Mouse (Mus musculus) lung, embryonic 15.5 days (tissue): Measurements from ENCODE around the gene Kbtbd4. TPM values are rescaled to one million over a fixed set of nuclear protein-coding genes. Genes with fewer than 3 reads are reported as not detected.
"Not testable (repeated sequence)": the region's sequence is repeated elsewhere in the genome, so short reads cannot be mapped to it uniquely, and the experiment has no call there.

Source experiments
- ATAC-seq: fragments of 200-750 bp; cut with Nextera tagmentation; 2 replicates; pipeline ENCODE4 v1.8.0; 2017; ENCODE audit warnings: moderate number of reproducible peaks, borderline replicate concordance; ENCODE audit not compliant: low FRiP score, low TSS enrichment; ENCODE audit errors: extremely low read depth
- H3K27ac ChIP-seq: fragments of 300-500 bp; sonication (generic); 2 replicates; pipeline ENCODE4 v1.5.1; 2015; ENCODE audit warnings: moderate library complexity, mild to moderate bottlenecking, inconsistent platforms
- H3K27me3 ChIP-seq: fragments of 300-500 bp; sonication (generic); 2 replicates; pipeline ENCODE4 v1.6.1; 2015; ENCODE audit warnings: inconsistent platforms
- H3K36me3 ChIP-seq: fragments of 300-500 bp; sonication (generic); 2 replicates; pipeline ENCODE4 v1.6.1; 2015; ENCODE audit warnings: inconsistent platforms
- H3K4me1 ChIP-seq: fragments of 300-500 bp; sonication (generic); 2 replicates; pipeline ENCODE4 v1.6.1; 2015; ENCODE audit warnings: inconsistent platforms
- H3K4me2 ChIP-seq: fragments of 300-500 bp; sonication (generic); 2 replicates; pipeline ENCODE4 v1.6.1; 2015; ENCODE audit warnings: inconsistent platforms, mild to moderate bottlenecking, moderate library complexity
- H3K4me3 ChIP-seq: fragments of 300-500 bp; sonication (generic); 2 replicates; pipeline ENCODE4 v1.5.1; 2015; ENCODE audit warnings: mild to moderate bottlenecking, inconsistent platforms
- H3K9ac ChIP-seq: fragments of 300-500 bp; sonication (generic); 2 replicates; pipeline ENCODE4 v1.6.1; 2015; ENCODE audit warnings: inconsistent platforms
- H3K9me3 ChIP-seq: fragments of 300-500 bp; sonication (generic); 2 replicates; pipeline ENCODE4 v1.6.1; 2016; ENCODE audit warnings: inconsistent platforms
- WGBS: fragments of 180-500 bp; shearing (Covaris S2); methylation state at CpG from one replicate; pipeline ENCODE4 v1.1.7; 2015; 5-methylcytosine and 5-hydroxymethylcytosine counted together
- polyA plus RNA-seq: library from polyadenylated mRNA; unstranded; fragments of >200 nt; fragmentation: Nextera tagmentation; extraction: Ambion mirVana; gene quantifications from 2 replicates; pipeline ENCODE4 v1.2.1, GENCODE M21; 2015

The Kbtbd4 gene
- polyA plus RNA-seq, 1 experiment from 2014 or later = 36.8 TPM

DNA sequence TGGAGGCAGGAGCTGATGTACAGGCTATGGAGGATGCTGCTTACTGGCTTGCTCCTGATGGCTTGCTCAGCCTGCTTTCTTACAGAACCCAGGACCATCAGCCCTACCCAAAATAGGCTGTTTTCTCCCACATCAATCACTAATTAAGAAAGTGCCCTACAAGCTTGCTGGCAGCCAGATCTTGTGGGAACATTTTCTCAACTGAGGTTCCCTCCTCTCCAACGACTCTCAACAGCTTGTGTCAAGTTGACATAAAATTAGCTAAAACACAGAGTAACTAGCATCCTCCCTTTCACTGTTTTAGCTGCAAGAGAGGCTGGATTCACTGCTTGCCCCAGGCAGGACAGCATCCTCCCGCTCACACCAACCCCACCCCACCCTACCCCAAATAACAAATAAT is 22.7 kb upstream of the Kbtbd4 start:
- no peaks in the 10 kb centered on the region for H3K9me3 ChIP-seq
- H3K4me3 ChIP-seq = no peak overlapping the region
- WGBS = 60% methylated on average over 2 of the region's 2 CpGs
- no peak for ATAC-seq
- H3K4me2 ChIP-seq = no peak overlapping the region
- H3K27ac ChIP-seq = no peak overlapping the region
- H3K27me3 ChIP-seq = peaks cover 30% of the 10 kb centered on the region
- no peak overlapping the region for H3K9ac ChIP-seq
- H3K4me1 ChIP-seq = peaks cover 17% of the 10 kb centered on the region
- H3K36me3 ChIP-seq = no peaks in the 10 kb centered on the region

DNA sequence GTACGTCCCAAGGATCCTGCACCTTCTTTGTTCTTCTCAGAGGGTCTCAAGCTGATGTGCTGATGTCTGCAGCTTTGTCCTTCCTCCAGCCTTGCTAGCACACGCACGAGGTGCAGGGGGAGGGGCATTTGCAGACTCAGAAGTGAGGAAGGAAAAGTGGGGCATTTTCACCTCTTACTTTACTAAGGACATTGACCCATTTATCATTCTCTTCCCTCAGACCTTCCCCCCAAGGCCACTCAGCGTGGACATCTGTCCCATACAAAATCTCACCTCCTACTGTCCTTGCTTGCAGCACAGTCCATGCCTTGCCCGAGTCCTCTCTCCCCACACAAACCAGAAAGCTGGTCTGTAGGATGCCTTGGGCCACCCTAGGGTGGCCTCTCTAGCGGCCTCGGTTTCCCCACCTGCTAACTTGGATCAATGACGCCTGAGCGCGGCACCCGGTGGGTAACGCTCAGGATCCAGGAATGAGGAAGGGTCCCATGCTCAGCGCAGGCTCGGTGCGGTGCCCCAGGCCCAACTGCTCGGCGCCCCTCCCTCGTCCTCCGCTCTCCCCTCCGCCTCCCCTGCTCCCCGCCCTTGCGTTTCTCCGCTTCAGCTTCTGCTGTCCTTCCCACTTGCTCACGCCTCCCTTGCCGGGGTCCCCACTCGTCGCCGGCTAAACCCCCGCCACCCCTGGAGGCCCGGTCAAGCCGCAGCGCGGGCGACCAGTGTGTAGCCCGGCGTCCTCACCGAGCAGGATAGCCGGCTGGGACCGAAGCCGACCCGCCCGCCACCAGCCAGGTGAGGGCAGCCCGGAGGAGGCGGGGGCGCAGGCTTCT is 19.1 kb upstream of the Kbtbd4 start, which contains the start of gene C1qtnf4:
TSS of gene C1qtnf4 (plus strand) at position 643 of the 824 bp plus-strand sequence.
- Histone ChIP-seq H3K4me2 (peak within 1 kb of the TSS; percentile 83), H3K27ac (no peak within 1 kb of the TSS), H3K4me1 (peaks cover 26% of the 10 kb centered on the region), H3K27me3 (peaks cover 66% of the 10 kb centered on the region), H3K36me3 (no peaks in the 10 kb centered on the region), H3K4me3 (peak within 1 kb of the TSS; percentile 44), H3K9ac (peak within 1 kb of the TSS; percentile 20; the same call in 1 of the 2 replicates), H3K9me3 (no peaks in the 10 kb centered on the region)
- ATAC-seq = no peak
- 2% methylated on average over 38 of the region's 45 CpGs for WGBS

GRCm38 (mm10) chr2:90886436-90886835 is 18.1 kb upstream of the Kbtbd4 start:
- Histone ChIP-seq H3K9ac (no peak overlapping the region), H3K36me3 (no peaks in the 10 kb centered on the region), H3K9me3 (no peaks in the 10 kb centered on the region), H3K27me3 (peaks cover 74% of the 10 kb centered on the region), H3K4me3 (no peak overlapping the region), H3K27ac (no peak overlapping the region), H3K4me2 (peak overlapping the region; percentile 83; the same call in 1 of the 2 replicates), H3K4me1 (peaks cover 26% of the 10 kb centered on the region)
- 37% methylated on average over 6 of the region's 6 CpGs for WGBS
- no peak for ATAC-seq

DNA sequence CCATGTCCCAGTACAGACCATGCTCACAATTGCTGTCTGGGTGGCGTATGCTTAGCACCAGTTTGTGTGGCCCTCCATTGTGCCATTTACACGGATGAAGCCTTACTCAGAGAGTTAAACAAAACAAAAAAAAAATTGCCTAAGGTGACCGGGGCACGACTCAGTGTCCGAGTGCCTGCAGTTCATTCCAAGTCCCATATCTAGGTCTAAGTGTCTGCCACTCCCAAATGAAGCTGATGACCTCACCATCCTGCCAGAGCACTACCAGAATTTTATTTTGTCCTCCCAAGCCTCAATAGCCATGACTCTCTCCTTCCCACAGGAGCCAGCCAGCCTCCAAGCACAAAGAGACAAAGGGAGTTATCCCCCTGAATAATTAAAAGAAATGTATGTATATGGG is 16.9 kb upstream of the Kbtbd4 start:
- Histone ChIP-seq H3K36me3 (no peaks in the 10 kb centered on the region), H3K27ac (no peak overlapping the region), H3K4me3 (no peak overlapping the region), H3K27me3 (peaks cover 74% of the 10 kb centered on the region), H3K4me2 (no peak overlapping the region), H3K9me3 (no peaks in the 10 kb centered on the region), H3K9ac (no peak overlapping the region), H3K4me1 (peaks cover 26% of the 10 kb centered on the region)
- ATAC-seq = no peak
- WGBS = 59% methylated on average over 5 of the region's 5 CpGs

DNA sequence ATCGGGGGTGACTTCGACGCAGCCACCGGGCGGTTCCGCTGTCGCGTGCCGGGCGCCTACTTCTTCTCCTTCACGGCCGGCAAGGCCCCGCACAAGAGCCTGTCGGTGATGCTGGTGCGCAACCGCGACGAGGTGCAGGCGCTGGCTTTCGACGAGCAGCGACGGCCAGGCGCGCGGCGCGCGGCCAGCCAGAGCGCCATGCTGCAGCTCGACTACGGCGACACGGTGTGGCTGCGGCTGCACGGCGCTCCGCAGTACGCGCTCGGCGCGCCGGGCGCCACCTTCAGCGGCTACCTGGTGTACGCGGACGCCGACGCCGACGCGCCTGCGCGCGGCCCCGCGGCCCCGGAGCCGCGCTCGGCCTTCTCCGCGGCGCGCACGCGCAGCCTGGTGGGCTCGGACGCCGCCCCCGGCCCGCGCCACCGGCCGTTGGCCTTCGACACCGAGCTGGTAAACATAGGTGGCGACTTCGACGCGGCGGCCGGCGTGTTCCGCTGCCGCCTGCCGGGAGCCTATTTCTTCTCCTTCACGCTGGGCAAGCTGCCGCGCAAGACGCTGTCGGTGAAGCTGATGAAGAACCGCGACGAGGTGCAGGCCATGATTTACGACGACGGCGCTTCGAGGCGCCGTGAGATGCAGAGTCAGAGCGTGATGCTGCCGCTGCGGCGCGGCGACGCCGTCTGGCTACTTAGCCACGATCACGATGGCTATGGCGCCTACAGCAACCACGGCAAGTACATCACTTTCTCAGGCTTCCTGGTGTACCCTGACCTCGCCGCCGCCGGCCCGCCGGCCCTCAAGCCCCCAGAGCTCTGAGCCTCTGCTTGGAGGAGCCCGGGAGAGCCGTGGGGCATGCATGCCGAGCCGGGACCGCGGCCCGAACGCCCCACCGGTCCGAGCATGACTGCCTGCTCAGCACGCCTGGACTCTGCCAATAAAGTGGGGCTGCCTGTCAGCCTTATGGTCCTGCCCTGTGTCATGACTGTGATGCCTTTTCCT is 14.7 kb upstream of the Kbtbd4 start:
- Histone ChIP-seq H3K9me3 (no peaks in the 10 kb centered on the region), H3K9ac (peak overlapping the region; percentile 22), H3K27me3 (peaks cover 63% of the 10 kb centered on the region), H3K27ac (no peak overlapping the region), H3K4me2 (peak overlapping the region; percentile 90), H3K4me1 (peaks cover 26% of the 10 kb centered on the region), H3K4me3 (peak overlapping the region; percentile 51), H3K36me3 (peaks cover 2% of the 10 kb centered on the region; the same call in 1 of the 2 replicates)
- WGBS = 3% methylated on average over 111 of the region's 133 CpGs
- peak; percentile 52; the same call in 1 of the 2 replicates for ATAC-seq

GRCm38 (mm10) chr2:90893673-90894298 is 10.8 kb upstream of the Kbtbd4 start:
- Histone ChIP-seq H3K4me1 (peaks cover 13% of the 10 kb centered on the region), H3K36me3 (peaks cover 39% of the 10 kb centered on the region), H3K4me3 (no peak overlapping the region), H3K27ac (no peak overlapping the region), H3K9ac (no peak overlapping the region), H3K4me2 (no peak overlapping the region), H3K27me3 (peaks cover 24% of the 10 kb centered on the region), H3K9me3 (no peaks in the 10 kb centered on the region)
- no peak for ATAC-seq
- 81% methylated on average over 6 of the region's 6 CpGs for WGBS

DNA sequence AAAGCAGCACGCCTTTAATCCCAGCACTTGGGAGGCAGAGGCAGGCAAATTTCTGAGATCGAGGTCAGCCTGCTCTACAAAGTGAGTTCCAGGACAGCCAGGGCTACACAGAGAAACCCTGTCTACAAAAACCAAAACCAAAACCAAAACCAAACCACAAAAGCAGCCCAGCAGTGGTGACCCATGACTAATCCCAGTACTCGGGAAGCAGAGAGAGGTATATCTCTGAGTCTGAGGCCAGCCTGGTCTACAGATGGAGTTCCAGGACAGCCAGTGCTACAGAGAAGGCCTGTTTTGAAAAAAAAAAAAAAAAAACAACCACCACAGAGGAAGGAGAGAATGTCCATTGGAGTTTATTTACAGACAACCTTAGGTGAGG is 10.3 kb upstream of the Kbtbd4 start:
- not testable (repeated sequence) for ATAC-seq, H3K4me3 ChIP-seq, H3K27ac ChIP-seq, H3K4me2 ChIP-seq, H3K9ac ChIP-seq, H3K9me3 ChIP-seq
- Histone ChIP-seq H3K36me3 (peaks cover 44% of the 10 kb centered on the region), H3K4me1 (peaks cover 12% of the 10 kb centered on the region), H3K27me3 (peaks cover 19% of the 10 kb centered on the region)
- 89% methylated on average over 3 of the region's 3 CpGs for WGBS

DNA sequence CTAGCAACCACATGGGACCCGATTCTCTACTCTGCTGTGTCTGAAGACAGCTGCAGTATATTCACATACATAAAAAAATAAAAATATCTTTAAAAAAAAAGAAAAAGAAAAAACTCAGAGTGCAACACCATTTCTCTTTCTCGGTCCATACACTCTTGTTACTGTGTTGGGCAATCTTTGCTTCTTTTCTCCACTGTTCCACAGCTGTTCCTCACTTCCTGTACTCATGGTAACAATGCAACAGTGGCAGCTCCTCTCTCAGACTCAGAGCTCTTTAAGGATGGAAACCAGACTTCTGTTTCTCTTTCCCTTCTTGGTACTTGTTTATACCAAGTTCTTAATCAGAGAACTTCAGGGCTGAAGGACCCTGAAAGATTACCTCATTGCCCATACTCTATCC is 1.1 kb upstream of the Kbtbd4 start:
- peaks cover 46% of the 10 kb centered on the region for H3K36me3 ChIP-seq
- peak overlapping the region; percentile 64 for H3K4me2 ChIP-seq
- H3K27ac ChIP-seq = no peak overlapping the region
- no peaks in the 10 kb centered on the region for H3K9me3 ChIP-seq
- H3K27me3 ChIP-seq = no peaks in the 10 kb centered on the region
- ATAC-seq = no peak
- H3K9ac ChIP-seq = peak overlapping the region; percentile 95
- 75% methylated on average over 2 of the region's 2 CpGs for WGBS
- H3K4me1 ChIP-seq = peaks cover 24% of the 10 kb centered on the region
- H3K4me3 ChIP-seq = peak overlapping the region; percentile 94

DNA sequence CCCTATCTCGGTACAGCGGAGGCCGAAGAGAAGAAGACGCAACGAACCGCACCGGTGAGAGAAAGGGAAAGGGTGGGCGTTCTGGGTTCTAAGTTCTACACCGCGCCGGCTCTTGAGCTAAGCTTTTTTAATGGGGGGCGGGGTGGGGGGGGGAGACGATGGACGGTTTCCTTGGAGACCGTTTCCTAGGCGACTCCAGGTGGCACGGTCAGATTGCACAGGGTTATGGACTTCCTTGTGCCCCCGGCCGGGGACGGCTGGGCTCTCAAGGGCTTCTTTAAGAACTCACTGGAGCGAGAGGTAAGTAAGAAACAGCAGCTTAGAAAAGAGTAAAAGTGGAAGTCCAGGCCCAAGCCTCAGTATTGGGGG is 300 bp downstream of the Kbtbd4 start:
- Histone ChIP-seq H3K4me3 (peak overlapping the region; percentile 94), H3K9me3 (no peaks in the 10 kb centered on the region), H3K9ac (peak overlapping the region; percentile 95), H3K36me3 (peaks cover 46% of the 10 kb centered on the region), H3K4me2 (peak overlapping the region; percentile 64), H3K4me1 (peaks cover 24% of the 10 kb centered on the region), H3K27ac (peak overlapping the region; percentile 93), H3K27me3 (no peaks in the 10 kb centered on the region)
- ATAC-seq = peak; percentile 46; the same call in 1 of the 2 replicates
- under 1% methylated on average over 21 of the region's 21 CpGs for WGBS

DNA sequence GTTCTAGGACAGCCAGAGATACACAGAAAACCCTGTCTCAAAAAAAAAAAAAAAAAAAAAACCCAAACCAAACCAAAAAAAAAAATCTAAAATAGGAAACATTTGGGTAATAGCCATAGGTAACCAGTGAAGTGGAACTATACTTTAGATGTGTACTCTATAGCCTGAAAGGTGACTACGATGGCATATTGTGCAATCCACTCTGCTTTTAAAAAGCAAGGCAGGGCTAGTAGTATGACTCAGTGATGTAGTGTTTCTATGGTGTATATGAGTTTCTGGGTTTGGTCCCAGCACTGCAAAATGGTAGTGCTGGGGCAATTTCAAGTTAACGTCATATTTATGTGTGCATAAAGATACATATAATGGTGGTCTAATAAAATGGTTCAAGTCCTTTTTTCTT is 2.2 kb downstream of the Kbtbd4 start:
- ATAC-seq = no peak
- peaks cover 49% of the 10 kb centered on the region for H3K36me3 ChIP-seq
- WGBS = 83% methylated on average over 2 of the region's 2 CpGs

GRCm38 (mm10) chr2:90910861-90911260 is 6.3 kb downstream of the Kbtbd4 start:
- Histone ChIP-seq H3K9ac (no peak overlapping the region), H3K4me1 (peaks cover 18% of the 10 kb centered on the region), H3K27me3 (no peaks in the 10 kb centered on the region), H3K9me3 (no peaks in the 10 kb centered on the region), H3K4me2 (no peak overlapping the region), H3K36me3 (peaks cover 54% of the 10 kb centered on the region), H3K27ac (no peak overlapping the region), H3K4me3 (no peak overlapping the region)
- no peak for ATAC-seq
- 68% methylated on average over 1 of the region's 1 CpGs for WGBS

More for the DNA sequence above, 2.2 kb downstream of the Kbtbd4 start:
- peaks cover 24% of the 10 kb centered on the region for H3K4me1 ChIP-seq
- H3K9ac ChIP-seq = no peak overlapping the region
- H3K9me3 ChIP-seq = no peaks in the 10 kb centered on the region
- no peak overlapping the region for H3K4me3 ChIP-seq
- H3K27ac ChIP-seq = no peak overlapping the region
- H3K4me2 ChIP-seq = no peak overlapping the region
- no peaks in the 10 kb centered on the region for H3K27me3 ChIP-seq
